Mouse (Mus musculus) adrenal gland (tissue): ENCODE data around the gene Jmjd6.
"Not testable (repeated sequence)": the region's sequence is repeated elsewhere in the genome, so short reads cannot be mapped to it uniquely, and the experiment has no call there.

Experiments used
- intact Hi-C: fragments of 180-260 bp; cut with DNase I; formaldehyde crosslinking; loops from one replicate; pipeline ENCODE4 v1.15.1; 2025

The Jmjd6 gene

GRCm38 (mm10) chr11:116826550-116827504 is 16.4 kb downstream of the Jmjd6 start:
- intact Hi-C loops = no loop called here

- intact Hi-C loops = no loop called here
Observed at GRCm38 (mm10) chr11:116825230-116825629, 18.0 kb downstream of the Jmjd6 start.

- intact Hi-C loops = not testable (repeated sequence)
Observed at GRCm38 (mm10) chr11:116823885-116824284, 19.4 kb downstream of the Jmjd6 start.

GRCm38 (mm10) chr11:116823255-116823654 is 20.0 kb downstream of the Jmjd6 start:
- intact Hi-C loops = no loop called here

- intact Hi-C loops = no loop called here
Observed at GRCm38 (mm10) chr11:116822626-116823025, 20.6 kb downstream of the Jmjd6 start.

GRCm38 (mm10) chr11:116822215-116822614 is 21.0 kb downstream of the Jmjd6 start:
- intact Hi-C loops = no loop called here

- intact Hi-C loops = no loop called here
Observed at GRCm38 (mm10) chr11:116821057-116821940, 21.9 kb downstream of the Jmjd6 start.

GRCm38 (mm10) chr11:116819932-116820593 is 23.2 kb downstream of the Jmjd6 start:
- intact Hi-C loops = no loop called here

- intact Hi-C loops = no loop called here
Observed at GRCm38 (mm10) chr11:116818722-116819121, 24.5 kb downstream of the Jmjd6 start.

GRCm38 (mm10) chr11:116817567-116817966 is 25.7 kb downstream of the Jmjd6 start:
- intact Hi-C loops = no loop called here

- intact Hi-C loops = no loop called here
Observed at GRCm38 (mm10) chr11:116816769-116817168, 26.5 kb downstream of the Jmjd6 start.

GRCm38 (mm10) chr11:116814884-116815415 is 28.3 kb downstream of the Jmjd6 start:
- intact Hi-C loops = no loop called here

- intact Hi-C loops = no loop called here
Observed at GRCm38 (mm10) chr11:116814076-116814883, 29.0 kb downstream of the Jmjd6 start.

GRCm38 (mm10) chr11:116813610-116814009 is 29.6 kb downstream of the Jmjd6 start:
- intact Hi-C loops = no loop called here

- intact Hi-C loops = no loop called here
Observed at GRCm38 (mm10) chr11:116812793-116813529, 30.3 kb downstream of the Jmjd6 start.

GRCm38 (mm10) chr11:116810983-116811901 is 32.0 kb downstream of the Jmjd6 start:
- intact Hi-C loops = no loop called here

- intact Hi-C loops = no loop called here
Observed at GRCm38 (mm10) chr11:116810528-116810927, 32.7 kb downstream of the Jmjd6 start.

GRCm38 (mm10) chr11:116809520-116809919 is 33.7 kb downstream of the Jmjd6 start:
- intact Hi-C loops = loop anchor here (10.0 kb wide), 1 partner anchor 135 kb away; no protein-coding TSS in a partner anchor
